Mouse (Mus musculus): ENCODE results near the gene Sdr39u1.

Gene Sdr39u1

DNA sequence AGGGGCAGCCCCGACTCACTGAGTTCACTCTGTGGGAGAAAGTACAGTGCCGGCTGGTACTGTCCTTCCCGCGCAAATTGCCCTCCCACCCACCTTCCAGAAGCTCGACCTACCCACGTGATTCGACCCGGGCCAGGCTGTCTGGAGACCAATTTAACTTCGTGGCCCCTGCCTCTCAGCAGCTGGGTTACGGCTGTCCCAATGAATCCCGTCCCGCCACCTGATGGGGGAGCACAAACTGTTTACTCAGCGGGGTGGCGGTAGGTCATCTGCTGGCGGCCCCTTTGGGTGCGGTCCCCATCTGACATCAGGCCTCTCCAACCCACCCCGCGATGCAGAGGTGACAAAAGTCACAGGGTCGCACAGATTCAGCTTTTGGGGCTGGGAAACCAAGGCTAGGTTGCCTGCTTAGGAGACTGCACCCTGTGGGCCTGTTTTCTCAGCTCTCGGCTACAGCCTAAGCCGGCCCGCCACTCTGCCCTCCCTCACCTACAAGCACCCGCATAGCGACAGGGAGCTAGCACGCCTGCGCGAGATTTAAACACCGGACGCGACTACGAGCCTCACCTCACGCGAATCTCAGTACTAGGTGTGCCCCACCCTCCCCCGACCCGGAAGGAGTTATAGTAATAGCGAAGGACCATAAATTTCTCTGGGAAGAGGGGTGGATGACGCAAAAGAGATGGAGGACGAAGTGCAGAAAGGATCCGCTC is at the start of gene Sdr39u1:
TSS of gene Sdr39u1 (minus strand) at position 593 of the 713 bp plus-strand sequence.
- peak; percentile 92 for DNase-seq

DNA sequence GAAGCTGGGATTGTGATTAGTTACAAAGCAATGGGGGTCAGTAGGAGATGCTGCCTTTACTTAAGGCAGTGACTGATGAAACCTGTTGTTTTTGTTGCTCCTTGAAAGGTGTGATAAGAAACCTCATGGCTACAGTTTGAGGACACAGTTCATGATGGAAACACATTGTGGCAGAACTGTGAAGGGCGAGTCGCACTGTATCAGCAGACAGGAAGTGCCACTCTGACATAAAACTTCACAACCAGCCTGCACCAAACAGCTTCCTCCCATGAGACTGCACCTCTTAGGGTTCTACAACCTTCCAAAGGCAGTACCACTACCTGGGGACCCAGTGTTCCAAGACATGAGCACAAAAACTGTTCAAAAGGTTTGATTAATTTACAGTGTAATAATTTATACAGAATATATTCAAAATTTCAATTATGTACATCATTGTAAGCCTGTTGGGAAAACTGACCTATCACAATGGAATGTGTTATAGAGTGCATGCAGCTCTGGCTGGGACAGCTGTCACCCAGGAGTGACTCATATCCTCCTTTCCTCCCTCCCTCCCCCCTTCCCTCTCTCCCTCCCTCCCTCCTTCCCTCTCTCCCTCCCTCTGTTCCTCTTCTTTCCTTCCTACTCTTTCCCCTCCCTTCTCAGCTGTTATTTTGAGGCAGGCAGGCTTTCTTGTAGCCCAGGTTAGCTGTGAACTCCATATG is 46.3 kb upstream of the Sdr39u1 start:
- no peak for DNase-seq

DNA sequence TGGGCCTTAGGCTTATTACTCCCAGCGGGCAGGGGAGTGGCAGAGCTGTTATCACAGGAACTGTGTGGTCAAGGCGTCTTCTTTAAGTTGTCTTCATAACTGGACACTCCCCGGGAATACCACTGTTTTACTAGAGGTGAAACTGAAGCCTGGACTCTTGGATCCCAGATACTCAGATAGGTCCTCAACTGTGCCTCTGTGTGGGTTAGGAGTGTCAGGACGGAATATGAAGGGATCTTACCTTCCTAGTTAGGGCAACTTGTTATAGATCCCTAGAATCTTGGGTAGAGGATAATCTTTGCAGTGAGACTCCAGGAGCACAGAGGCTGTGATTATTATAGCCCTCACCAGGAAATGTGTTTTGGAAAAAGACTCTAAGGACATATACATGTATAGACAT is 44.5 kb upstream of the Sdr39u1 start, which contains the start of gene Cma1:
TSS of gene Cma1 (minus strand) at position 101 of the 400 bp plus-strand sequence.
- DNase-seq = no peak

DNA sequence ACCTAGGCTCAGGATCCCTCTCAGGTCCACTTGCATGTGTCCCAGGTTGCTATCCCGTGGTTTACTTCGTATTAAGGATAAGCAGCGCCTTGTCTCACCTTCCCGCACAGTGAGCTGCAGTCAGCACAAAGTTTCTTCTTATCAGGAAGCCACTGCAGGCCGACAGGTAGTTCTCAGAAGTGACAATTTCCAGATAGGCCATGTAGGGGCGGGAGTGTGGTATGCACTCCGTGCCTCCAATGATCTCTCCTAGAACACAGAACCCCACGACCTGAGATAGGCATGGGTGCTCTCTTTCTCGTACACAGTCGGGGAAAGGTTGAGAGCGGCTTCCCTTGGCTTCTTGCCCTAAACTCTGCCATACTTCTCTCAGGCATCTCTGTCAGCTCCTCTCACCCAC is 43.5 kb upstream of the Sdr39u1 start:
- no peak for DNase-seq

DNA sequence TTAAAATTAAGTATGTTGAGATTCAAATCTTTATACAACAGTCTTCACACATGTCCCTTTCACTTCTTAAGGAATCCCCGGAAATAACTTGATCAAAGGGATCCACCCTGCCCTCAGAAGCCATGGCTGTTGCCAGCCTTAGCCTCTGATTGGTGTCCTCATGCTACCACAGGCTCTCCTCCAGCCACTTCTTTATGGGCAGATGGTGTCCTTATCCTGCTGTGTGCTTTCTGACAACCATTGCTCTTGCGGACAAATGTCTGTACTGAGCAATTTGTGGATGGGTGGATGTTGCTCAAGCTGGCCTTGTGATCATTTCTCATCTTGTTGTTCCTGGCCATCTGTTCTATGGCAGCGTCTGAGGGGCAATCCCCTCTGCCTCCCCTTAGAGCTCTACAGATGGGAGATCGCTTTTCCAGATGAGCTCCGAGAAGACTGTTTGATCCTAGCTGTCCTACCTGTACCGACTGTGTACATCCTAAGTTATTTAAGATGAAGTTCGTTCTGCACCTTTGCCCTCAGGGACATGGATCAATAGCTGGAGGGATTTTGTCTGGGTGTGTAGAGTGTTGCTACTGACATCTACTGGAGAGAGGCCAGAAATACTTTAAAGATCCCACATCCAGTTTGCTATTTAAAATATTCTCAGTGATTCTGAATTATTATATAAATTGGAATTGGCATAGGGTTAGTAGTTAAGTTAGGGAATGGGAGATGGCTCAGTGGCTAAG is 40.1 kb upstream of the Sdr39u1 start:
- no peak for DNase-seq

DNA sequence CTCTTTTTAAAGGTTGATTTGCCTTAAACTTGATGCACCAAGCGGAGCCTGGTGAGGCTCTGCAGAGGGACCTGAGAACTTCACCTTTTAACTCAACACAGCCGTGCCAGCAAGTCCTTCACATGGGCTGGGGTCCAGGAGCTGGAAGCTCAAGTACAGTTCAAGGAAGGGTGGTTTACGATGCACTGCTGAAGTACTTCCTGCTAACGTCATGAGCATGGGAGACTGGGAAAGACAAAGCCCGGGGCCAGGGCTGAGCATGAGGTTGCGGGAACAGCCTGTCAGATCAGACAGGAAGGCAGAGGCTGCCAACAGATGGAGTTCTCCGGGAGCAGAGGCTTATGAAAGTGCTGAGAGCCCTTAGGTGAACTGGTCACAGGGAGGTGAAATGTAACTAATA is 33.5 kb upstream of the Sdr39u1 start:
- peak; percentile 75 for DNase-seq

DNA sequence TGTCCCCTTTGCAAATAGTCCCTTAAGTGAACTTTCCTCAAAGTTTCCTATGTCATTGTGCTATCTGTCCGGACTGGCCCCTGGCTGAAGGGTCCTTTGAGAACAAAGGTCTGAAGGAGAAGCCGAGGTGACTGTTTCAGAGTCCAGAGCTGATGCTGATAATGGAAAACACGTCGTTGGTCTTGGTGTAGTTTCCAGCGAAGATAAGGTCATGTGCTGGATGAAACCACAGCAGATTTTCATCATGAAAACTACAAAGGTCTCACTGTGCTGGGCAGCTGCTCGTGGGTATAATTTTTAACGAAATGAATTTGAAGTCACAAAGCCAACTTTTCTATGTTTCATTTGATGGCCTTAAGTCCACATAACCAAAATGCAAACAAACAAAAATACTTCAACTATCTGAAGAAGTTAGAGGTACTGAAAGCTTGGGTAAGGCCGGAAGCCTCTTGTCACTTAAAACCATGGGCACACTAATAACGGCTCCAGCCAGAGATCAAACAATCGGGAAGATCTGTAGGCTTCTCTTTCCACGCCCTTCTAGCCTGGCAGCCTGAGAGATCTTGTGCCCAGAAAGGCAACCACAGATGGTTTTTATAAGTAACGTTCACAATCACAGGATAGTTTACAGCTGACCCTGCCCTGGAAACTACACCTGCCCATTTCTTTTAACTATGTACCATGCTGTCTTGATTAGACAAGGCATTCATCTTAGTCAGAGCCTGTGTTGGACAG is 29.3 kb upstream of the Sdr39u1 start:
- DNase-seq = no peak

DNA sequence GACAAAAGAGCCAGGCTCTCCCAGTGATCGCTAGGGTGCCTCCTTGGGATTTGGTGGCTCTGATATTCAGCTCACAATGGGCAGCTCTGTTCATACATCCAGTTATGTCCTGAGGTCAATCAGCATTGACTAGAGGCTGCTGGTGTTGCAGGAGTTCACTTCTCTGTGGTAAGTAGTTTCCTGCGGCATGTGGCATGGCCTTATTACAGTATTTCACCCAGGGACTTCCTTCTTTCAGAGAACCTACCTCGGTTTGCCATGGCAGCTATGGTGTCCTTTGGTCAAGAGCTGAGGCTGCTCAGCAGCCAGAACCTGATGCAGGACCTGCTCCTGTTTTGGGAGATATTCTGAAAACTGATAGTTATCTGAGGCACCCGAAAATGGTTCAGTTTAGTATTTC is 26.8 kb upstream of the Sdr39u1 start:
- DNase-seq = no peak

DNA sequence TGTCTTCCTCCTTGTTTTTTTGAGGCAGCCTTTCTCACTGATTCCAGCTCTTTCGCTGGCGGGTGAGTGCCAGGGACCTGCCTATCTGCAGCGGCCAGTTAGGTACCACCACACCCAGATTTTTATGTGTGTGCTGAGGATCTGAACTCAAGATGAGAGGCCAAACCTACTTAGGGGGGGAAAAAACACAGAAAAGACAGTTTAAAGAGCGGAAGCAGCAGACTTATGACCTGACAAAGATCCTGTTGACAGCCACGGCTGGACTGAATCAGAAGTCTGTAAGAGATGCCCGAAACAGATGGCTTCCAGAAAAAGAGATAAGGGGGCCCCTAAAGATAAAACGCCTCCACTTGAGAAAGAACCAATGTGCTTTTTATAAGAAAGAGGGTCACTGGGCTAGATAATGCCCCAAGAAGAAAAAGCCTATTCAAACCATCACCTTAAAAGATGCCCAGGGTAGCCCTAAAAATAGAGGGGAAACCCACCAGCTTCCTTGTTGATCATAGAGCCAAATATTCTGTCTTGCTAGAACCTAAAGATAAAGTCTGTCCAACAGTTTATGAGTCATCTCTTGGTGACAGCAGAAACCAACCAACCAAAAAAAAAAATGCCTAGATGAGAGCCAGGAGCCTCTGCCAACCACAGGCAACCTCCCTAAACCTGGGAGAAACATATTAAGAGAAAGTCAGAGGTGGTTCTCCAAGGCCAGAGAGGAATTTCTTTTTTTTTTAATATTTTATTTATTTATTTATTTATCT is 22.6 kb upstream of the Sdr39u1 start:
- no peak for DNase-seq

DNA sequence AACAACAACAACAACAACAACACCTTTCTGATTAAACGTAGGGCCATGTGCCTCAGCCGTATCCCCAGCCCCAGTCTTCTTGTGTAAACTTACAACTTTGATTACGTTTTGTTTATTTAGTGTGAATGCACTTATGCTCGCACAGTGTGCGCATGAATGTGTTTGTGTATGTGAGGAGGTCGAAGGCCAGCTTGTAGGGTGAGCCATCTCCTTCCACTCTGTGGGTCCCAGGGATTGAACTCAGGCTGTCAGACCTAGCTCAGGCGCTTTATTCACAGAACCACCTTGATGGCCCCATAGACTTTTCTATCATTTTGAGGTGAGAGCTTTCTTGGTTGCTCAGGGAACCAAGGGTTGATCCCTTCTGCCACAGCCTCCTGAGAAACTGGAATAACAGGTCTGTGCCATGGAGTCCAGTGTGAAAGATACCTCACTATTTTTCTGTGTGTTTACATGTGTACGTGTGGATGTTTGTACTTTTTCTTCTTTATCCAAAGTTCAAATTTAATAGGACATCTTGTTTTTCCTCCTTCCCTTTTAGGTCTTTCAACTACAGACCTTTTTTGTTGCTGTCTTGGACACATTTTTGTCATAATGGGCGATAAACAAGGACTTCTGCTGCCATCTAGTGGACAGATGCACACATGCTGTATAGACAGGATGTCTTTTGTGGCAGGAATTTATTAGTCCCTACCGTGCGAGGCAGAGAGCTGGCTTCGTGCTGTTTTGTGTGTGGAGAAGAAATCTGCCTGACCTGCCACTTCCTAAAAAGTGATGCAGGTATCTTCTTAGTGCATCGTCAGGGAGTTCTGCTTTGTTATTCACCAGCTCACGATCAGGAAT is 18.4 kb upstream of the Sdr39u1 start:
- peak; percentile 88 for DNase-seq

DNA sequence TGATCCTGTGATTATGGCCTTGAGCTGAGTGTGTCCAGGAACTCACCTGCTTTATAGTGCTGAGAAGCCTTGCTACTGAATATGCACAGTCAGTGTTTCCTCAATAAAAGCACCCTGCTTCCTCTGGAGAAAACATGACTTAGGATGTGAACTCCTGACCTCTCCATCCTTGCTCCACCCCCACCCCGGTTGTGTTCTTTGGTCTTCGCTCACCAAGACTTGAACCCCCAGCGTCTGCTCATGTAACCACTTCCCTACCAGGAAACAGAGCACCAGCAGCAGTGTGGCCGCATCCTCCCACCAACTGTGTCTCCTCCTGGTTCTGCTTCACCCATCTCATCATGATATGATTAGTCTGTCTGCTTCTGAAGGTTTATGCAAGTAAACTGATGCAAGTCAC is 13.3 kb upstream of the Sdr39u1 start:
- no peak for DNase-seq

DNA sequence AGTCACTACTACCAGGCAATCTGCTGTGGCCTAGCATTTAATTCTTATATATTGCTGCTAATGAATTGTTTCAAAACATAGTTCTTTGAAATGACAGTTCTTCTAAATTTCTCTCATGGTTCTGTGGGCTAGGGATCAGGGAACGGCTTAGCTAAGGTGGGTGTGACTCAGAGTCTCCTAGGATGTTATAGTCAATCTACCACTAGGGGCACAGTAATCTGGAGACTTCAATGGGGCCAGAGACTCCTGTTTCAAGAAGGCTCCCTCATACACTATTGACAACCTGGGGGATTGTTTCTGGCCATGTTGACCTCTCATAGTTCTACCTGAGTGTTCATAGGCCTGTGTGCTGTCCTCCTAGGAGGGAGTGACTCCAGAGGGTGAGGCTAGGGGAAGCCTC is 5.4 kb upstream of the Sdr39u1 start:
- DNase-seq = no peak

DNA sequence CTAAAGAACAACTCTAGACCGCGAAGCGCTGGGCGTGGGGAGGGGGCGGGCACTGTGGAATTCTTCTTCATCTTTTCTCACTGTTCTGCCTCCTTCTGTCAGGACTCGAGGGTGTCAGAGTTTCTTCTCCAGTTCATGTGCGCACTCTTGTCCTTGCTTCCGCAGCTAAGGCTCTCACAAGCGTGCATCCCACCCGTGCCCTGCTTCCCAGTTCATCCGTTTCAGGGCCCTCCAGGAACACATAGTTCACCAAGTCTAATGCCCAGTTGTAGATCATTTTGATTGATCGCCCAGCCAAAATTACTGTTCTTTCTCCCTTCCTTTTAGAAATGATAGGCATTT is 292 bp upstream of the Sdr39u1 start:
- no peak for DNase-seq

DNA sequence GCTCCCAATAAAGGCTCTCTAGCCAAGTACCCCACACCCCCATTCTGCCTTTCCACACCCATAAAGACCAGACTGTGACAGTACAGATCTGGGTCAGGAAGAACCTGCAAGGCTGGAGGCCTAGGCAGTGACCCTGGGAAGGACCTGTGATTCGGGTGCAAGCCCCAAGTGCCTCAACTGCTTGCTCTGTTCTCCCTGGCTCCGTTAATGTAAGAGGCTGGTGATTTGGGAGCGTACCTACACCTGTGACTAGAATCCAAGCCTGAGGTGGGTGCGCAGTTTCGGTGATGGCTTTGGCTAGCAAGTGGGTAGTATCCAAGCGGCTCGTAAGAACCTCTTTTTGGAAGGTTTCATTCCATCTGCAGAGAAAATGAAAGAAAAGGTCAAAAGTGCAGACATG is 1.1 kb downstream of the Sdr39u1 start:
- no peak for DNase-seq

DNA sequence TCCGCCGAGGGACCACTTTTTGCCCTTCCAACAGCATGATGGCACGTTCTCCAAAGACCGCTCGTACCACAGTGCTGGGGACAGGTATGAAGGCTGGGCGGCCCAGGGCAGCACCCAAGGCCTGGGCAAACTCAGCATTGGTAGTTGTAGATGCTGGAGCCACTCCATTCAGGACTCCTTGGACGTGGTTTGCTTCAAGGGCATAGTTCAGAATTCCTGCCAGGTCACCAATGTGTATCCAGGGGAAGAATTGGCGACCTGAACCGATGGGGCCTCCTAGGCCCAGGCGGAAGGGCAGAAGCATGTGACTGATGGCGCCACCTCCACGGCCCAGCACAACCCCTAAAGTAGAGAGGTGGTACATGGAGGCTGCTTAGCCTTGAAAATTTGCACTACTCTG is 2.4 kb downstream of the Sdr39u1 start:
- DNase-seq = no peak

DNA sequence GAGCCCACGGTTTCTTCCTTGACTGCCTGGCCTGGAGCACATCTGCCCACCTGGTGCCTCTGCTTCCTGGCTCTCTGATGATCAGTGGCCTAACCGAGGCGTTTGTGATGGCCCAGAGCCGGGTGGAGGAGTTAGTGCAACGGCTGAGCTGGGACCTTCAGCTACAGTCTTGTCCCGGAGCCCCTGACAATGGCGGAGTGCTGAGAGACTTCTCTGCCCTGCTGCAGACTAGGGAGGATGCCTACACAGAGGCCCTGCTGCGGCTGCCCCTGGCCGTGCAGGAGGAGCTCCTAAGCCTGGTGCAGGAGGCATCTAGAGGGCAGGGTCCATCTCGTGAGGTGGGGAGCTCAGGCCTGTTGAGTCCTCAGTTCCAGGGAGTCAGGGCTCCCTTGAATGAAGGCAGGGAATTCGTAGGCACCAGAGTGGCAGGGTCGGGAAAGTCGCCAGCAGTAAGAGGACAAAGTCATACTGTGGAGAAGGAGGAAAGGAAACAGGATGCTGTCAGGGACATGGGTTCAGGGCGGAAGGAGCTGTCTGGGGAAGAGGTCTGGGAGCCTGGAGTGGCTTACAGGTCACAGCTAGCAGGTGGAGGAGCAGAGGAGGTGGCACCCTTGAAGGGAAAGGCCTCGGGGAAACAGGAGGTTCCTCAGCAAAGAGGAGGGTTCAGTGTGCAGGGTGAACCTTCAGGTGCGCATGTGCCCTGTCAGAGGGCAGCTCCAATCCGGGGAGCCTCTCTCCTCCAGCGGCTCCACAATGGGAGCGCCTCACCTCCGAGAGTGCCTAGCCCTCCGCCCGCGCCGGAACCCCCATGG is 13.3 kb downstream of the Sdr39u1 start:
- no peak for DNase-seq

DNA sequence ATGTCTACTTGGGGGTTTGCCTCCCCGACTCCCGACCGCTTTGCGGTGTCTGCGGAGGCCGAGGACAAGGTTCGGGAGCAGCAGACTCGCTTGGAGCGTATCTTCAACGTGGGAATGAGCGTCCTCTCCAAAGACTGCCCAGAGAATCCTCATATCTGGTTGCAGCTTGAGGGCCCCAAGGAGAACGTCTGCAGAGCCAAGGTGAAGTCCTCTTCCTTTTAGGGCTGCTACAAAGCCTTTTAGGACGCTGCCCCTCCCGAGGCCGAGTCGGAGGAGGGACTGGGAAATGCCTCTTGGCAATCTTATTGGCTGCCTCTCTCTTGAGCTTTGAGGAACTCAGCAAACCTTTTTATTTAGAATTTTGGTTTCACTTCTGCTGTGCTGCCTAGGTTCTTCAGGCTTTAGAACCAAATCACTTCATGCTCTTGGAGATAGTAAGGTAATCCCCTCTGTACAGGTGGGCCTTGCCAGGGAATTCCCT is 14.3 kb downstream of the Sdr39u1 start:
- peak; percentile 72 for DNase-seq

DNA sequence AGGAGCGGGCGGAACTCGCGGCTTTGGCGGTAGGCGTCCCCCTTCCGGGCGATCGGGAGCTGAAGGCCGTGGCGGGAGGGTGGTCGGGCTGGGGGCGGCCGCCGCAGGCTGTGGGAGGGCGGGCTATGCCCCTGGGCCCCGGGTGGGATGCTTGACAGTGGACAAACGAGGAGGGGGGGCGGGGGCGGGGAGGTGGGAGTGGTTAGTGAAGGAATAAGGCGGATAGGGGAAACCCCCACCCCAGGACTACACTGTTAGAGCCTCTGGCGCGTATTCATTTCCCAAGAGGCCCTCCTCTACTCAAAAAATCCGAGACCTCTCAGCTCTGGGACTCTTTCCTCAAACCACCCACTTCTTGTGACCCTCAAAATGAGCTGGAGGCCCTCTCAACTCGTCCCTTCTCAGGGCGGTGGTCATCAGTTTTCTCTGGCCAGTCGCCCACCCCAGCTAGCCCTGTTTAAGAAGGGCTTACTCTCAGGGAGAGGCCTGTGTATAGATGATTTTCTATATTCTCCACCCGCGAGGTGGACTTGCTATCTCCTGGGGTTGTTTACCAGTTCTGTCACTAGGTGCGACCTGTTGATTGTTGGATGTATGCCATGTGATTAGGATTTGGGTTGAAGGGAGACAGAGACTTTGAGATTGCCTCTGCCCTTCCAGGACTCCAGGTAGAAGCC is 14.8 kb downstream of the Sdr39u1 start:
- DNase-seq = no peak

DNA sequence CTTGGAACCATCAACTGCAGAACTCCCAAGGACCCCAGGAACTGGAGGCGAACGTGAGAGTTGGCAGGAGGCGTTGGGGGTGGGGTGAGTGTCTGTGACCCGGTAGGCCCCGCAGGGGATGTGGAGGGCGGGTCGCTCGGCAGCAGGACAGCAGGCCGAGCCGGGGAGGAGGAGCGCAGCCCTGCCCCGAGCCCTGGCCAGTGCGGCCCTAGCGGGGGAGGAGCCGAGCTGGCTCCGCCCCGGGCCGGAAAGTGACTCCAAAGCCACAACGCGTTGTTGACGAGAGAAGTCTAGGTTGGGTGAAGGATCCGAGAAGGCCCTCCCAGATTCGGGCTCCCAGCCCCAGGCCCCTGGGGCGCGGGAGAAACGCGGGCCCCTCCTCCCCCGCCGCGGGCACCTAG is 15.4 kb downstream of the Sdr39u1 start, which contains the start of gene Khnyn:
TSS of gene Khnyn (plus strand) at position 235 of the 401 bp plus-strand sequence.
- DNase-seq = peak; percentile 96

DNA sequence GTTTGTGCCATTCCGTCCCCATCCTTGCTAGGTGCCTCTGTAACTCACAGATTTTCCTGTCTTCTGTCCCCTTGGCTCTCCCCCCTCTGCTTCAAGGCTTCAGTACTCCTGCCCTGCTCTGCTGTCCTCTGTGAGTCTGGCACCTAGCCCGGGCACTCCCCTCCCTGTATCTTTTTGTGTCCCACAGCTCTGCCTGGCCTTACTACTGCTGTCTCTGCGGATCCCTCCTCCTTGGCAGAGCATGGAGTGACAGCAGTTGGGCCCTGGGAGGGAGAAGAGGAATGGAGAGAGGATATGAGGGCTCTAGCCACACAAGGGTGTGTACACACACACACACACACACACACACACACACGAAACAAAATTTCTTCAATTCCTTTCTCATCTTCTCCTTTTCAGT is 15.9 kb downstream of the Sdr39u1 start, which contains the start of gene Cbln3:
TSS of gene Cbln3 (minus strand) at position 227 of the 400 bp plus-strand sequence.
- DNase-seq = peak; percentile 86
